Mouse (Mus musculus) granulocyte monocyte progenitor cell, adult 5-6 weeks (primary cell): Measurements from ENCODE around the gene Rfx3. TPM values are rescaled to one million over a fixed set of nuclear protein-coding genes. Genes with fewer than 3 reads are reported as not detected.

Experiments used
- ATAC-seq: replicated peaks from 2 replicates; pipeline ENCODE4 v1.8.0; 2016; ENCODE audit warnings: mild to moderate bottlenecking, moderate TSS enrichment, inconsistent platforms; ENCODE audit not compliant: poor library complexity, severe bottlenecking
- total RNA-seq, 2 experiments: library from RNA; stranded (forward) in 1 of 2; stranded (reverse) in 1 of 2; fragments of 200-712, 200-1000 nt in 1 of 2; fragments of >200 nt in 1 of 2; fragmentation: Nextera tagmentation in 1 of 2; gene quantifications; 2 replicates each; pipeline ENCODE4 v1.2.3; 2014 to 2017

Rfx3 gene
- total RNA-seq, 2 experiments from 2014 or later = 4.8 to 10.0 TPM

GRCm38 (mm10) chr19:27906976-27907375 is 104.0 kb downstream of the Rfx3 start:
- peak; percentile 98 for ATAC-seq

- ATAC-seq = no peak
Measured at GRCm38 (mm10) chr19:27905976-27906375, 105.0 kb downstream of the Rfx3 start.

- no peak for ATAC-seq
Measured at GRCm38 (mm10) chr19:27905172-27905571, 105.8 kb downstream of the Rfx3 start.

GRCm38 (mm10) chr19:27904655-27905054 is 106.3 kb downstream of the Rfx3 start:
- peak; percentile 66 for ATAC-seq

- no peak for ATAC-seq
Measured at GRCm38 (mm10) chr19:27904209-27904608, 106.8 kb downstream of the Rfx3 start.

GRCm38 (mm10) chr19:27902601-27903000 is 108.4 kb downstream of the Rfx3 start:
- ATAC-seq = no peak

DNA sequence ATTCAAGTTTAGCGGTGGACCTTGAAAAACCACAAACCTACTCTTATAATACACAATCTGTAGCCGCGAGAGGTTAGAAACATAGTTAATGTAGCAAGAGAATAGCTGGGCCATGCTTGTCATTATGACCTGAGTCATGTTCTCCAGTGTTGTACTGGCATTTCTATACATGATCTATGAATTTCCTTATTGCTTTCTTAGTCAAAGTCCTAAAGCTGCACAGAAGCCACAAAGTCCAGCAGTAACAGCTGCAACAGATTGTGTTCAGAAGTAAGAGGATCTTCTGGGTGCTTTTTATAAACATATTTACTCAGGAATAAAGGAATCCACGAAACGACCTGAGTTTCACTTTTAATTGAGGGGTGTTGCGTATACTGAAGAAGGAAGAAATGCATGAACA is 109.3 kb downstream of the Rfx3 start:
- no peak for ATAC-seq

- no peak for ATAC-seq
Measured at GRCm38 (mm10) chr19:27884520-27884919, 126.4 kb downstream of the Rfx3 start.

DNA sequence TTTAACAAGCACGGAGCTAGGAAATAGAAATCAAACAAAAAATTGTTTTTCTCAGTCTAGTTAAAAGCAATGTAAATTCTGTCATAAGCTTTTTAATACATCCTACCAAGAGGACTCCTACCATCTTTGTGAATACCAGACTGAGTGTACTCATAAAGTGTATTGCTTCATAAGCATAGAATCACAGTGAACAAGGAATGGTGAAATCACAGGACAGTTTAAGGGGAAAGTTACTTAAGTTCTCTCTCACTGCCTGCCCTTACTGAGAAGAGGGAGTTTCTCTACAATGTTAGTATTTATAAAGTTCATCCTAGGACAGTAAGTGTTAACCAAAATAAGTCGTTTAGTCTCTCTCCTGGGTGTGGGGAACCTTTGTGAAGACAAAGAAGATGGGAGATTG is 133.5 kb downstream of the Rfx3 start:
- ATAC-seq = no peak

DNA sequence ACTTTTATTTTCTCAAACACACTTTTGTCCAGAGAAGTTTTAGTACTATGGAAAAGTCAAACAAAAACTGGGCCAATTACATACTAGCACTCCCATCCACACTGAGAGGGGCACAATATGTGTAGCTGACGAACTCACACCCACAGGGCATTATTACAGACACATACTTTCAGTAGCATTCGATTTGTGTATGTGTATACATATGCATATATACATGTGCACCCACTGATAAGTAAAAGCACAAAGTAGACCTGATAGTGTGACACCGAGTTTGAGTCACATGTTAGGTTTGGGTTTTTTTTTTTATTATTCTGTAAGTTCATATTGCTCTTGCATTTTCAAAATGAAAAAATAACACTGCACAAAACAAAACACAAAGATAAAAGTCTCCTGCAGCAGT is 140.2 kb downstream of the Rfx3 start:
- ATAC-seq = no peak

- no peak for ATAC-seq
Measured at GRCm38 (mm10) chr19:27859641-27860040, 151.3 kb downstream of the Rfx3 start.

DNA sequence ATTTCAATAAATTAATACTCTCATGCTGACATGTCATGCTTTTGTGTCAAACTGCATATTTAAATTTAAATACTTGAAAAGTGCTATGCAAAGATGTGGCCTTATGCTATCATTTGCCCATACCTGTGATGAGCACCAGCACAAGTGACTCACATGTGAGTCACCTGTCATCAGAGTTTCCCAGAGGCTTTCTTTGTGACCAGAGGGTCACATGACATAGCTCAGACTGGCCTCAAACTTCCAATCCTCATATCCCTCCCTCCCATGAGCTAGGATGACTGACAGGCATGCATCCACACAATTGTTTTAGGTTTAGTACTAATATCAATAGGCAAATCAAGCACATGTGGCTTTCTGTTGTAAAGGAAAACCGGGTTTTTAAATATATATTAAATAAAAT is 162.0 kb downstream of the Rfx3 start:
- no peak for ATAC-seq

DNA sequence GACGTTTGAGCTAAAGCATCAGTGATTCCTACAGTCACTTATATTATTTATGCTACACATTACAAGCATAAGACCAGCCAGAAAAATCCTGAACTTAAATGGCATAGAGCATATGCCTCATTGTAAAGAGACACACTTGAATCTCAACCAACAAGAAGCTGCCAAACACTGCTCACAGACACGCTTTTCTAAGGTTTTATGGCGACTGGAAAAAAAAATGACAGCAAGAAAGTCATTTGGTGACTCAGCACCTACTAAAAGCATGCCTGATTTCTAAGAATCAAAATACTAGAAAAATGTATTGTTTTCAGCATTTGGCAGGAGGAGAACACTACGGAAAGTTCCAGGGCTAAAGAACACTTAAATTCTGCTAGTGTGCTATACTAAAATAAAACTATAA is 163.9 kb downstream of the Rfx3 start:
- no peak for ATAC-seq

DNA sequence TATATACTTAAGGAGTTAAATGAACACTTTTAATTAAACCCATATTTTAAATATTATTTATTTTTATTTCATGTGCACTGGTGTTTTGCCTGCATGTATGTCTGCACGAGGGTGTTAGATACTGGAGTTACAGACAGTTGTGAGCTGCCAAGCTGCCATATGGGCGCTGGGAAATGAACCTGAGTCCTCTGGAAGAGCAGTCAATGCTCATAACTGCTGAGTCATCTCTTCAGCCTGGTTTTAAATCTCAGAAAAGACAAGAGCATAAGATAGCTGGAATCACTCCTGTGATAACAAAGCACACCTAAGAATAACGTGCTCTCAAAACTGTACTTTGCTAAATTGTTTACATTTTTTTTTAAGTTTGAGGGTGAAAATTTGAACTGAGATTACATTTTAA is 172.3 kb downstream of the Rfx3 start:
- ATAC-seq = no peak

- no peak for ATAC-seq
Measured at GRCm38 (mm10) chr19:27838041-27838440, 172.9 kb downstream of the Rfx3 start.

GRCm38 (mm10) chr19:27832448-27832847 is 178.5 kb downstream of the Rfx3 start:
- no peak for ATAC-seq

- no peak for ATAC-seq
Measured at GRCm38 (mm10) chr19:27828316-27828715, 182.7 kb downstream of the Rfx3 start.

DNA sequence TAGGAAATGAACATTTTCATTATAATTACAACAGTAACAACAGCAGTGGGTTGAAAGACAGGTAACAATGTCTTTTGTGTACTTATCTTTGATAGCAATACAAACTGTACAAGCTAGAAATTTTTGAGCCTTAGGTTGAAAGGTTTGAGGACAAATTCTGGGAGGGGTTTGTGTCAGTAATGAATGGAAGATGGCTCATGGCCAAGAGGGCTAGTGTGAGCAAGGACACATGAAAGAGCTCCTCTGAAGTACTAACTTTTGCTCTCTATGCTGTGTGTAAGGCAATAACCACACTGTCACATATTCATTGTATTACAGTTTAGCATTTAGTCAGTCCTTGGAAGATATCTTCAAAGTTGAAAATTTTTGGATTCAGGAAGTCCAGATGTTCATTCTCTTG is 193.3 kb downstream of the Rfx3 start:
- no peak for ATAC-seq

DNA sequence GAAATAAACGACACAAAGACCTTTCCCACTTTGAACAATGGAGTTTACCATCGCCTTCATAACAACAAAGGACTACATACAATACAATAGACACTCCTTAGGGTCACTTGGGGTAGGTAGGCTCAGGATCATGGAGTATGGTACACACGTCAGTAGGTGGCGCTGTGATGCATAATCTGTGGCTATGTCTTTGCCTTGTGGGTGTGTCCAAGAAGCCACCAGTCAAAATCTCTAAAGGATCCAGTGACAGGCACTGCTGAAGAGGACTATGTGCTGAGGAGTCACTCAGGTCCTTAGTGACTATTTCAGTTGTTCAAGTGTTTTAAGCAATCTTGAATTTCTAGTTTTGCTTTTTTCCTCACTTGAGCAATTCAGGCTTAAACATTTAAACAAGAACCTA is 230.9 kb downstream of the Rfx3 start:
- no peak; the same call in 1 of the 2 replicates for ATAC-seq

- no peak for ATAC-seq
Measured at GRCm38 (mm10) chr19:27770716-27771265, 240.2 kb downstream of the Rfx3 start.

DNA sequence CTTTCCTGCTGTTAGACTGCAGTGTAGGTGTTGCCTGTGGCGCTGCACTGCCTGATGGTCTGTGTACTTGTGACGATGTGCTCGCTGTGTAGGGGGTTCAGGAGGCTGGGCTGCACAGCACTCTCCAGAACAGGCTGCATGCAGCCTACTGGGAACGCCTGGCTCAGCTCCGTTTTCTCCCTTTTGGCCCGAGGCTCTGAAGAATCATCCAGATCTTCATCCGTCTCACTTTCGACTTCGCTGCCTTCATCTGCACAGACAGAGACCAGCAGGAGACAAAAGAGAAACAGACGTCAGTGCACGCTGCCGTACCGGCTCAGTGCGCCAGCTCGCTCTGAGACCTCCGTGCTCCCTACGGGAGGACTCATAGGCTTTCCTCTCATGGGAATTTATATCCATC is 242.5 kb downstream of the Rfx3 start:
- ATAC-seq = no peak

DNA sequence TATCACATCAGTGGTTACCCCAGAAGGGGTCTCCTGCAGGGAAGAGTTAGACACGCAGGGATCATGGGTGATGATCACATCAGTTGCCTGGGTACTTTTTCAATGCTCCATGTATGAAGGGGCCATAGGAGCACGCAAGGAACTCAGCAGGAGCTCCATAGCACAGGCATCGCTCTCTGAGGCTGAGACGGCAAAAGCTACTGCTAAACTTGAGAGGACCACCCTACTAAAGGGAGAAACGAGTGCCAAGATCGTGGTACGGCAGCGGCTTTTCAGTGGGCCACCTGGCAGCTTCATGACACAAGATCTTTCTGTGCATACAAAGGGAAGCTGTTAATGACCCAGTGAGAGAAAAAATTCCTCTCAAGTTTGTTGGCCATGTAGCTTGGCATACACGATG is 250.7 kb downstream of the Rfx3 start:
- no peak for ATAC-seq

DNA sequence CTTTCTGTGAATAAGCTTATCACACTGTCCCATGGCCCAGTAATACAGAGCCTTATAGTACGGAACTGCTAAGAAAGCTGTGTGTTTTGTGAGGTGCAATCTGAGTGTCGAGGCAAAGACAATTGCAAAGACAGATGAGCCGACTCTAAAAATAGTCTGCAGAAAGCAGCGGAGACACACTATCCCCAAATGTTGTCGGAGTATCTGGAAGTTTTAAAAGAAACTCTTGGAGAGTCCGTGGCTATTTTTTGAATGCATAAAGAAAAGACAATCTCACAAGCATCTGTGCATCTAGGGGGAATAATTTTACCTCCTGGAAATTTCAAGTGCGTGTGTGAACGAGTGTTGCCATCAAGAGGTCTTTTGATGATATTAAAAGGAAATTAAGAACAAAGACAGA is 251.6 kb downstream of the Rfx3 start:
- ATAC-seq = no peak
